Mouse (Mus musculus) limb, embryonic 14.5 days (tissue): ENCODE results near the gene Lrrc17. TPM values are rescaled to one million over a fixed set of nuclear protein-coding genes. Genes with fewer than 3 reads are reported as not detected.

ENCODE experiments used
- ATAC-seq: fragments of 200-750 bp; cut with Nextera tagmentation; 2 replicates; pipeline ENCODE4 v1.8.0; 2017; ENCODE audit warnings: low read depth, moderate number of reproducible peaks, moderate TSS enrichment; ENCODE audit not compliant: low FRiP score
- DNase-seq: peaks from one replicate; pipeline ENCODE4 v3.0.0-alpha.2; 2015; ENCODE audit warnings: low spot score
- H3K27ac ChIP-seq: fragments of 300-500 bp; sonication (generic); replicated peaks from 2 replicates; pipeline ENCODE4 v1.5.1; 2014; ENCODE audit warnings: low read depth, mild to moderate bottlenecking, low read length, moderate library complexity, mixed read lengths
- H3K27me3 ChIP-seq: fragments of 300-500 bp; sonication (generic); 2 replicates; pipeline ENCODE4 v1.6.1; 2014; ENCODE audit warnings: low read length, mixed read lengths; ENCODE audit not compliant: control insufficient read depth, insufficient read depth
- H3K36me3 ChIP-seq: fragments of 300-500 bp; sonication (generic); 2 replicates; pipeline ENCODE4 v1.6.1; 2014; ENCODE audit warnings: mild to moderate bottlenecking, low read length, moderate library complexity, mixed read lengths; ENCODE audit not compliant: control insufficient read depth, insufficient read depth
- H3K4me1 ChIP-seq: fragments of 300-500 bp; sonication (generic); 2 replicates; pipeline ENCODE4 v1.6.1; 2014; ENCODE audit warnings: antibody characterized with exemption, low read length, mixed read lengths; ENCODE audit not compliant: control insufficient read depth, insufficient read depth
- H3K4me2 ChIP-seq: fragments of 300-500 bp; sonication (generic); replicated peaks from 2 replicates; pipeline ENCODE4 v1.6.1; 2014; ENCODE audit warnings: low read depth, mild to moderate bottlenecking, low read length, moderate library complexity; ENCODE audit not compliant: severe bottlenecking
- H3K4me3 ChIP-seq: fragments of 300-500 bp; sonication (generic); replicated peaks from 2 replicates; pipeline ENCODE4 v1.5.1; 2014; ENCODE audit warnings: low read length
- H3K9ac ChIP-seq: fragments of 300-500 bp; sonication (generic); 2 replicates; pipeline ENCODE4 v1.6.1; 2014; ENCODE audit warnings: mild to moderate bottlenecking, low read depth, low read length, moderate library complexity; ENCODE audit not compliant: severe bottlenecking
- H3K9me3 ChIP-seq: fragments of 300-500 bp; sonication (generic); 2 replicates; pipeline ENCODE4 v1.6.1; 2016; ENCODE audit warnings: low read length; ENCODE audit not compliant: control insufficient read depth
- POLR2A ChIP-seq: fragments of 200-500 bp; IDR thresholded peaks from 2 replicates; pipeline ENCODE4 v1.8.0; 2012; ENCODE audit warnings: inconsistent platforms, mild to moderate bottlenecking, moderate library complexity, borderline replicate concordance; ENCODE audit not compliant: insufficient read depth, insufficient read length; ENCODE audit errors: extremely low read depth
- WGBS: fragments of 180-500 bp; shearing (Covaris S2); extraction: QIAGEN DNeasy Blood & Tissue Kit; methylation state at CpG from one replicate; pipeline ENCODE4 v1.1.7; 2014; 5-methylcytosine and 5-hydroxymethylcytosine counted together
- polyA plus RNA-seq, 2 experiments: library from polyadenylated mRNA; depleted of rRNA in 1 of 2; stranded (reverse) in 1 of 2; unstranded in 1 of 2; fragments of >200 nt; fragmentation: Nextera tagmentation in 1 of 2; extraction: Ambion mirVana in 1 of 2; gene quantifications; 2 replicates each; pipeline versions ENCODE4 v1.2.1 to v1.2.3; 2012 to 2014

Lrrc17 gene
- polyA plus RNA-seq, 2 experiments = 102 to 116 TPM

DNA sequence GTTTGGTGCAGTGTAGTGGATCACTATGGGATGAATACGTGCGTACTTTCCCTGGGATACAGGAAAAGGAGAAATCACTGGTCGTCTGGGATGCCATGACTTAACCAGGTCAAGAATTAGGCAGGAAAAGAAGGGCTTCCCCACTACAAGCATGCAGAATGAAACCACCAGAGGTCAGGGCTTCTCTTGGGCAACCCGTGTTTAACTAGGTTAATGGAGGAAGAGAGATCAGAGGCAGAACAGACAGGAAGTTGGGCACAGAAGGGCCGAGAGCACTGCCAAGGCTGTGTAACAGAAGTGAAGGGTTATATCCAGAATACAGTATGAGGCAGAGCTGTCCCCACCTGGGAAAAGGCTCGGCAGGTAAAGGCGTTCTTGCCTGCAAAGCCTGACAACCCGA, 3.6 kb downstream of the Lrrc17 start:
- Histone ChIP-seq H3K4me2 (no peak overlapping the region), H3K27ac (no peak overlapping the region), H3K4me1 (peaks cover 35% of the 10 kb centered on the region), H3K27me3 (no peaks in the 10 kb centered on the region), H3K36me3 (0 out of 2 replicates have a peak, but pooled peaks cover 14% of the 10 kb centered on the region), H3K9ac (no peak overlapping the region), H3K4me3 (no peak overlapping the region), H3K9me3 (no peaks in the 10 kb centered on the region)
- no peak for DNase-seq
- 77% methylated on average over 8 of the region's 8 CpGs for WGBS
- TF ChIP-seq POLR2A = no peak
- ATAC-seq = no peak

DNA sequence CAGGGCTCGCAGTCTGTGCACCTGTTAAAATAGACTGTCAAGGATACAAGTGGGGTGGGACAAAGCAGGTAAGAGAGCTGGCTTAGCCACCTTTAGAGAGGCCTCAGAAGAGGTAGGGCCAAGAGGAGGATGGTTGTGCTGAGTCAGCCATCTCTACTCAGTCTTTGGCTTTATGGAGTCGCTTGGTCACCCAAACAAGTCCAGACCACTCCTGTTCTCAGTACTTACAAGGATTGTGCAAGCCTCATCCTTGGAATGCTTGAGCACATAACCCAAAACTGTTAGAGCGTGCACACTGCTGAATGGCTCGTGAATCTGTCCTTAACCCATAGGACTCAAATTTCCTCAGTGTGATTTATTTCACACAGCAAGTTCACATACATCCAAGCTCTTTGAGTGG, 10.3 kb downstream of the Lrrc17 start:
- Histone ChIP-seq H3K4me2 (no peak overlapping the region), H3K9me3 (no peaks in the 10 kb centered on the region), H3K9ac (no peak overlapping the region), H3K4me1 (peaks cover 18% of the 10 kb centered on the region), H3K27me3 (no peaks in the 10 kb centered on the region), H3K4me3 (no peak overlapping the region), H3K36me3 (0 out of 2 replicates have a peak, but pooled peaks cover 6% of the 10 kb centered on the region), H3K27ac (no peak overlapping the region)
- WGBS = 77% methylated on average over 4 of the region's 4 CpGs
- no peak for TF ChIP-seq POLR2A
- ATAC-seq (no peak; the same call in 1 of the 2 replicates), DNase-seq (no peak)

- no peaks in the 10 kb centered on the region for H3K9me3 ChIP-seq
- 0 out of 2 replicates have a peak, but pooled peaks cover 6% of the 10 kb centered on the region for H3K36me3 ChIP-seq
- ATAC-seq (no peak), DNase-seq (no peak)
- no peak for TF ChIP-seq POLR2A
- no peaks in the 10 kb centered on the region for H3K27me3 ChIP-seq
- H3K27ac ChIP-seq = no peak overlapping the region
- no peak overlapping the region for H3K9ac ChIP-seq
- H3K4me3 ChIP-seq = no peak overlapping the region
- 62% methylated on average over 1 of the region's 1 CpGs for WGBS
- peaks cover 13% of the 10 kb centered on the region for H3K4me1 ChIP-seq
- H3K4me2 ChIP-seq = no peak overlapping the region
Measured at GRCm38 (mm10) chr5:21554732-21555131, 11.4 kb downstream of the Lrrc17 start.

DNA sequence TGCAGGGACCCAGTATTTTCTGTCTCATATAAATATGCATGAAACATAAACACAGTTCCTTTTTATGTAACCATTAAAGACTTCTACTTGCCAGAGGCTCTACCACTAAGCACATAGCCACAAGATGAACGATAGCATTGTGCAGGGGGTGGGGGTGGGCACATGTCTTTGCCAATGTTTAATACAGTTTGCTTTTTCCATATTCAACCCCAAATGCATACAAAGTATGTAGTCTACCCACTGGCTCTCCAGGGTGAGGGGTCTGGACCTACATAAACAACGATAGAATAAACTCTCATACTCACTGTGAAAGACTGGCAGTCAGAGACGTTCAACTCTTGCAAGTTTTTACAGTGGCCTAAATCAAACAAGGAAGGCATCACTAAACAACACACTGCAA, 13.1 kb downstream of the Lrrc17 start:
- 64% methylated on average over 3 of the region's 3 CpGs for WGBS
- ATAC-seq = peak; percentile 58; the same call in 1 of the 2 replicates
- H3K27me3 ChIP-seq = no peaks in the 10 kb centered on the region
- H3K9me3 ChIP-seq = no peaks in the 10 kb centered on the region
- H3K4me3 ChIP-seq = no peak overlapping the region
- 0 out of 2 replicates have a peak overlapping the region, but pooled peaks have one; percentile 52 for H3K27ac ChIP-seq
- no peak for DNase-seq
- no peak overlapping the region for H3K9ac ChIP-seq
- TF ChIP-seq POLR2A = no peak
- peaks cover 13% of the 10 kb centered on the region for H3K4me1 ChIP-seq
- peaks cover 20% of the 10 kb centered on the region for H3K36me3 ChIP-seq
- H3K4me2 ChIP-seq = no peak overlapping the region

- DNase-seq (no peak), ATAC-seq (no peak)
- Histone ChIP-seq H3K27ac (no peak overlapping the region), H3K4me1 (peaks cover 16% of the 10 kb centered on the region), H3K27me3 (no peaks in the 10 kb centered on the region), H3K4me3 (no peak overlapping the region), H3K9ac (no peak overlapping the region), H3K4me2 (no peak overlapping the region), H3K9me3 (no peaks in the 10 kb centered on the region), H3K36me3 (peaks cover 28% of the 10 kb centered on the region)
- no peak for TF ChIP-seq POLR2A
- WGBS = 60% methylated on average over 2 of the region's 2 CpGs
Measured at GRCm38 (mm10) chr5:21563936-21564335, 20.6 kb downstream of the Lrrc17 start.

- H3K27me3 ChIP-seq = no peaks in the 10 kb centered on the region
- no peaks in the 10 kb centered on the region for H3K9me3 ChIP-seq
- H3K9ac ChIP-seq = no peak overlapping the region
- DNase-seq = no peak
- no peak for TF ChIP-seq POLR2A
- ATAC-seq = no peak
- peaks cover 16% of the 10 kb centered on the region for H3K4me1 ChIP-seq
- 84% methylated on average over 9 of the region's 9 CpGs for WGBS
- H3K27ac ChIP-seq = 0 out of 2 replicates have a peak overlapping the region, but pooled peaks have one; percentile 46
- peaks cover 25% of the 10 kb centered on the region for H3K36me3 ChIP-seq
- H3K4me3 ChIP-seq = no peak overlapping the region
- H3K4me2 ChIP-seq = no peak overlapping the region
Measured at GRCm38 (mm10) chr5:21565392-21566065, 22.2 kb downstream of the Lrrc17 start.
